Mouse (Mus musculus): ENCODE results near the gene Zfp747.
"Not testable (repeated sequence)": the region's sequence is repeated elsewhere in the genome, so short reads cannot be mapped to it uniquely, and the experiment has no call there.

- not testable (repeated sequence) for TF ChIP-seq GATA1 (IDR thresholded peaks at IDR 0.05; ENCODE audit: borderline replicate concordance, low read length); FLI1 (IDR thresholded peaks at IDR 0.05; ENCODE audit: low read length)
These were observed at the start of gene Zfp747 for GRCm38 (mm10) chr7:127375271-127376245.

Measured in megakaryocyte, embryonic 14.5 days (primary cell).